Mouse (Mus musculus): Measurements from ENCODE around the gene Taz. TPM values are rescaled to one million over a fixed set of nuclear protein-coding genes. Genes with fewer than 3 reads are reported as not detected.
A peak's percentile ranks its signal among the peaks of the same experiment; 100 is the strongest.

The Taz gene
- polyA plus RNA-seq, 1 experiment, result 52.9 TPM

DNA sequence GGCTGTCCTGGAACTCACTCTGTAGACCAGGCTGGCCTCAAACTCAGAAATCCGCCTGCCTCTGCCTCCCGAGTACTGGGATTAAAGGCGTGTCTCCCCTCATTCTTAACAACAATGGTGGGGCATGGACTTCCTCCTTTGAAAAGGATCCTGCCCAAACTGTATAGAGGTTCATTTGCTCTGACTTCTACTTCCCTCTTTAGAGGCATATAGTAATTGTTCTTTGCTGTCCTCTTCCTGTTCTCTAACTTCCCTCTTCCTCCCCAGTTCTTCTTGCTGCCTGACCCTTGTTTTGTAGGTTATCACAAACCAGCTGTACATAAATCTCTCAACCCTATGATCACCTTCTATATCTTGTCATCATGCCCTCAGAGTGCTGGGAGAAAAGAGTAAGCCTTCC is 18.0 kb downstream of the Taz start:
- TF ChIP-seq CTCF (IDR thresholded peaks at IDR 0.05; ENCODE audit: borderline replicate concordance, insufficient read depth, low read length) (no peak), POLR2A (IDR thresholded peaks at IDR 0.05; ENCODE audit: low read depth, low read length) (no peak)
- Histone ChIP-seq H3K4me3 (ENCODE audit: insufficient read depth, low read length) (no peak overlapping the region), H3K4me1 (ENCODE audit: control insufficient read depth, insufficient read depth, low read length) (no peaks in the 10 kb centered on the region; the same call in 1 of the 2 replicates), H3K27ac (ENCODE audit: insufficient read depth, low read length) (no peak overlapping the region)

DNA sequence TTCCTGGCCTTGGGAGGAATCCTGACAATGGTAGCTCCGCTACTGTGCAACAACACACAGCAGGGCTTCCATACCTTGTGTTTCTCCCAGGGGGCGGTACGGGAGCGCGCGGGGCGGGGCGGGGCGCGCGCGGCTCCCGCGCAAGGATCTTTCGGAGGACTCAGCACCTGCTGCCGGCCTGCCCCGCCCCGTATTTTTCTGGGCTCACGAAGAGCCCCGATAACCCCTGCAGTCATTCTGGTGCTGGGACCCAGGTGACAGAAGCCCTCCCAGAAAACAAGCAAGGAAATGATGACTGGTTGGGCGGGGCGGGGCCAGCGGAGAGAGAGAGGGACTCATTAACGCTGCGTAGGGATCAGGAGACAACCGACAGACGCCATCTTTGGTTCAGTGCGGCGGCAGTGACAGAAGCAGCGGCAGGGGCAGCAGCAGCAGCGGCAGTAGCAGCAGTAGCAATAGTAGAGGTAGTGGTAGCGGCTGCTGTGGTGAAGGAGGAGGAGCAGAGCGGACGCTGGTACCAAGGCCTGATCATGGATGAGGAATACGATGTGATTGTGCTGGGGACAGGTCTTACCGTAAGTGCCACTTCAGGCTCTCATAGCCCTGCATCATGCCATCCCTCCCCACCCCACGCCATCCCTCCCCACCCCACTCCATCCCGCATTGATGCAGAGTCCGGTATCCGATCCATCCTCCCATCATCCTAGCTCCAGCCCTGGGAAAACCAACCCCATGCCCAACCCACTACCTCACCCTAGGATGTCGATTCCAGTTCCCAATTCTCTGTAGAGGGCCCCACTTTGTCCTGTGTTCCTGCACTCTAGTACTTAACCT is 23.4 kb downstream of the Taz start, which contains the start of gene Gdi1:
Gene Gdi1, plus strand, starts transcription at position 132 of the 834 bp plus-strand sequence.
- H3K4me3 ChIP-seq (ENCODE audit: insufficient read depth, low read length), result peak within 1 kb of the TSS; percentile 61
- TF ChIP-seq CTCF (IDR thresholded peaks at IDR 0.05; ENCODE audit: borderline replicate concordance, insufficient read depth, low read length) (no peak), POLR2A (IDR thresholded peaks at IDR 0.05; ENCODE audit: low read depth, low read length) (peak; percentile 96)
- H3K4me1 ChIP-seq (ENCODE audit: control insufficient read depth, insufficient read depth, low read length), result no peaks in the 10 kb centered on the region

DNA sequence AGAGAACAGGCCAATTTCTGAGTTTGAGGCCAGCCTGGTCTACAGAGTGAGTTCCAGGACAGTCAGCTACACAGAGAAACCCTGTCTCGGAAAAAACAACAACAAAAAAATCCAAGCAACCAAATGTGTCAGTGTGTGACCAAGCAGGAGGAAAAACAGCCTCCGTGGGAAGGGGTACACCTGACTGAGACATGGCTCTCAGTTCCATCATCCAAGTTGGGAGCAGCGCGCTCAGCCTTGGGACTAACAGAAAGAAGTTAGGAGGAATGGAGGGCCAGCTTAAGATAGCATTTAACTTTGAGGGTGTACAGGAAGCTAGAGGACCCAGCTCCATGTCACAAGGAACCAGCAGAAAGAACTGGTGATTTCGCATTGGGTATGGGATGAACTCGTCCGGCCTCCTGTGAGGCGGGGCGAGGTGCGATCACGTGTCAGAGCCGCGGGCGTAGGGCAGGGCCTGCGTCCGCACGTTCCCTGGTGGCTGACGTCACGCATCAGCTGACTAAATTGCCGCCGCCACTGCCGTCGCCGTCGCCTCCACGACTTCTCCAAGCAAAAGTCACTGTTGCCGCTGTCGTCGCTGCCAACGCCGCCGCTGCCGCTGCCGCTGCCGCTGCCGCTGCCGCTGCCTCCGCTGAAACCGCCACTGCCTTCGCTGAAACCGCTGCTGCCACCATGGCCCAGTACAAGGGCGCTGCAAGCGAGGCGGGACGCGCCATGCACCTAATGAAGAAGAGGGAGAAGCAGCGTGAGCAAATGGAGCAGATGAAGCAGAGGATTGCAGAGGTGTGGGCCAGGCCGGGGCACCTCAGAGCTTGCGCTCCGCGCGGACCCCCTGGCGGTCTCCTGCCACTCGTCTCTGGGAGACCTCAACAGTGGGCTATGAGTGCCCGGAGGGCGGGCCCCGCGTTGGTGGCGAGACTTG is 31.1 kb downstream of the Taz start, which contains the start of gene Fam50a:
Gene Fam50a, plus strand, starts transcription at position 494 of the 925 bp plus-strand sequence.
- TF ChIP-seq CTCF (IDR thresholded peaks at IDR 0.05; ENCODE audit: borderline replicate concordance, insufficient read depth, low read length) (no peak), POLR2A (IDR thresholded peaks at IDR 0.05; ENCODE audit: low read depth, low read length) (no peak; the same call in 1 of the 2 replicates)
- Histone ChIP-seq H3K4me1 (ENCODE audit: control insufficient read depth, insufficient read depth, low read length) (no peaks in the 10 kb centered on the region; the same call in 1 of the 2 replicates), H3K4me3 (ENCODE audit: insufficient read depth, low read length) (peak within 1 kb of the TSS; percentile 69), H3K27ac (ENCODE audit: insufficient read depth, low read length) (peak within 1 kb of the TSS; percentile 63; the same call in 1 of the 2 replicates)

More for the DNA sequence above, 23.4 kb downstream of the Taz start, which contains the start of gene Gdi1:
- H3K27ac ChIP-seq (ENCODE audit: insufficient read depth, low read length), result peak within 1 kb of the TSS; percentile 44

DNA sequence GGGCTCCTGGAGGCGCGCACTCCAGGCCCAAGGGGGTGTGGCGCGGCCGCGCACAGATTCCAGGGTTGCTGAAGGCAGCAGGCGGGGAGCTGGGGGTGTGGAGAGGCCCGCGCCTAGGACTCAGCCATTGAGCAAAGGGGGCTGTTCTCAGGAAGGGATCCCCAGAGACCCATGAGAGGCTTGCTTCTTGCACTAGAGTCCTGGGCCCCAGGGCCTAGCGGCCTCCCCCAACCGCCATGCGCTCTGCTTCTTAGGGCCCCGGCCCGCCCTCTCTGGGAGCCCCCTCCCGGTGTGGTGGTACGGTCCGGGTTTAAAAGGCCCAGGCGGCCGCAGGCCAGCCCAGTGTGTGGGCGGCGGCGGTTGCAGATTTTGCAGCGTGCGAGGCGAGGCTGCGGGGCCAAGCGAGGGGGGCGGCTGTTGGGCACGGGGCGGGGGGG is 47.0 kb downstream of the Taz start, which contains the start of gene Plxna3:
Gene Plxna3, plus strand, starts transcription at position 342 of the 437 bp plus-strand sequence.
- Histone ChIP-seq H3K27ac (ENCODE audit: insufficient read depth, low read length) (peak within 1 kb of the TSS; percentile 63; the same call in 1 of the 2 replicates), H3K4me1 (ENCODE audit: control insufficient read depth, insufficient read depth, low read length) (no peaks in the 10 kb centered on the region; the same call in 1 of the 2 replicates), H3K4me3 (ENCODE audit: insufficient read depth, low read length) (peak within 1 kb of the TSS; percentile 56)
- no peak for TF ChIP-seq CTCF (IDR thresholded peaks at IDR 0.05; ENCODE audit: borderline replicate concordance, insufficient read depth, low read length)
- TF ChIP-seq POLR2A (IDR thresholded peaks at IDR 0.05; ENCODE audit: low read depth, low read length), result peak; percentile 52

DNA sequence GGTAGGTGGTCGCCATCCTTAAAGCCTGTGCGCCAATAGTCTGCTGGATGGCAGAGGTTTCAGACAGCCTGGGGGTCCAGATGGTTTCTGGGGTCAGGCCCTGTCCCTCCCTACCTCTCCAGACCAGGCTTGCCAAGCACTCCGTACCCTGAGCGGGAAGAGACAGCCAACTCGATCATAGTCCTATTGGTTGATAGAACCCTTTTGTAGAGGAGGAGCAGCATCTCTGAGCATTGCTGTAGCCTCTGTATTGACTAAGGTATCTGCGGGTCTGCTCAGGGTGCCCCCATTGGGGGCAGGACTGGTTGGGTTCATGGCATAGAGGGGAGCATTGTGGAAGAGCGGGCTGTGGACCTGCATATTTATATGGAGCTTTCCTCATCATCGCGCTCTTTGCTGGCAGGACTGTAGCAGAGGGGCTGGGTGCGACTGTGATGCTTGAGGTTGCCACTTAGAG is 47.5 kb downstream of the Taz start:
- Histone ChIP-seq H3K4me3 (ENCODE audit: insufficient read depth, low read length) (peak overlapping the region; percentile 56), H3K27ac (ENCODE audit: insufficient read depth, low read length) (no peak overlapping the region), H3K4me1 (ENCODE audit: control insufficient read depth, insufficient read depth, low read length) (no peaks in the 10 kb centered on the region; the same call in 1 of the 2 replicates)
- no peak for TF ChIP-seq POLR2A (IDR thresholded peaks at IDR 0.05; ENCODE audit: low read depth, low read length)
- no peak for TF ChIP-seq CTCF (IDR thresholded peaks at IDR 0.05; ENCODE audit: borderline replicate concordance, insufficient read depth, low read length)

DNA sequence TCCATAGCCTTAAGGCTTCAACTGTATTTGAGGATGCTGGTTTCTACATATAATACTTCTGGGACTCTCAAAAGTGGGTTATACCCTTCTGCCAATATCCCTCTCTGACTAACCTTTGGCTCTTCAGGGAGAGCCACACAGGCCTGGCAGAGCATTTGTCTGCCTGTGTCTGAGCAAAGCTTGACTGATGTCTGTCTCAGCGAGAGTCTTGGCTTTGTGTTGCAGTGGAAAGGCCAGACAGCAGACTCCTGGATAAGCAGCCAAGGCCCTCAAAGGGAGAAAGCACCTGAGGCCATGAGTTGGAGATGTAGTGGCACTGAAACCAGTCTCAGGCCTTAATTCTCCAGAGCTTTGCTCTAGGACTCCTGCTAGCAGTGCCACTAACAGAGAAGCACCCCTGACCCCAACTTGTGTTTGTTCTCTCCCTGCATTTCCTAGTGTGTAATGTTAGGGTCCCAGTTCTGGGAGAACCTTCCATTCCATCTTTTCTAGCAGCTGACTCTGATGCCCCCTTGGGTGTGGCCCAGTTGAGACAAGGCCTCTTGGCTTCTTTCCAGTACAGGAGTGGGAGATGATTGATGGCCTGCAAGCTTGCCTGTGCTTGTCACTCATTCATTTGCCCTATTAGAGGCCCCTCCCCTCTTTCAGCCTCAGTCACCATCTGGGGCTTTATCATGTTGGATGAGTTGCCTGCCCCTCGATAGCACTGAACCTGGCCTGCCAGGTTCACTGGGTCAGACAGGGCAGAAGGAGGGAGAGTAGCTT is 48.6 kb downstream of the Taz start:
- H3K27ac ChIP-seq (ENCODE audit: insufficient read depth, low read length), result no peak overlapping the region
- H3K4me1 ChIP-seq (ENCODE audit: control insufficient read depth, insufficient read depth, low read length), result no peaks in the 10 kb centered on the region; the same call in 1 of the 2 replicates
- TF ChIP-seq POLR2A (IDR thresholded peaks at IDR 0.05; ENCODE audit: low read depth, low read length) (no peak), CTCF (IDR thresholded peaks at IDR 0.05; ENCODE audit: borderline replicate concordance, insufficient read depth, low read length) (no peak)
- H3K4me3 ChIP-seq (ENCODE audit: insufficient read depth, low read length), result peak overlapping the region; percentile 56

Other genes starting within 250 kb of the Taz start
- not detected in 2 replicates for gene Opn1mw, start 154.4 kb upstream of the Taz start, polyA plus RNA-seq (2011; ENCODE audit: insufficient read length, low read depth, missing spikeins)
- gene Mecp2, start 146.5 kb upstream of the Taz start, polyA plus RNA-seq (2011; ENCODE audit: insufficient read length, low read depth, missing spikeins), result 19.0 and 21.0 TPM in 2 replicates
- not detected in 2 replicates for gene Tex28, start 114.1 kb upstream of the Taz start, polyA plus RNA-seq (2011; ENCODE audit: insufficient read length, low read depth, missing spikeins)
- gene Tktl1, start 104.7 kb upstream of the Taz start, polyA plus RNA-seq (2011; ENCODE audit: insufficient read length, low read depth, missing spikeins), result not detected in 2 replicates
- 1,955 and 2,266 TPM in 2 replicates for gene Flna, start 32.1 kb upstream of the Taz start, polyA plus RNA-seq (2011; ENCODE audit: insufficient read length, low read depth, missing spikeins)
- 195 and 206 TPM in 2 replicates for gene Emd, start 27.2 kb upstream of the Taz start, polyA plus RNA-seq (2011; ENCODE audit: insufficient read length, low read depth, missing spikeins)
- gene Rpl10, start 11.1 kb upstream of the Taz start, polyA plus RNA-seq (2011; ENCODE audit: insufficient read length, low read depth, missing spikeins), result 311 and 352 TPM in 2 replicates
- gene Dnase1l1, start 425 bp downstream of the Taz start, polyA plus RNA-seq (2011; ENCODE audit: insufficient read length, low read depth, missing spikeins), result 8.0 and 12.1 TPM in 2 replicates
- 290 and 334 TPM in 2 replicates for gene Atp6ap1, start 15.2 kb downstream of the Taz start, polyA plus RNA-seq (2011; ENCODE audit: insufficient read length, low read depth, missing spikeins)
- gene Gdi1, start 23.1 kb downstream of the Taz start, polyA plus RNA-seq (2011; ENCODE audit: insufficient read length, low read depth, missing spikeins), result 184 and 194 TPM in 2 replicates
- gene Fam50a, start 31.1 kb downstream of the Taz start, polyA plus RNA-seq (2011; ENCODE audit: insufficient read length, low read depth, missing spikeins), result 53.9 and 54.0 TPM in 2 replicates
- 39.7 and 53.1 TPM in 2 replicates for gene Plxna3, start 47.2 kb downstream of the Taz start, polyA plus RNA-seq (2011; ENCODE audit: insufficient read length, low read depth, missing spikeins)
- gene Lage3, start 71.7 kb downstream of the Taz start, polyA plus RNA-seq (2011; ENCODE audit: insufficient read length, low read depth, missing spikeins), result 56.1 and 62.9 TPM in 2 replicates
- gene Ubl4a, start 91.3 kb downstream of the Taz start, polyA plus RNA-seq (2011; ENCODE audit: insufficient read length, low read depth, missing spikeins), result 47.0 and 62.6 TPM in 2 replicates
- 20.6 and 22.4 TPM in 2 replicates for gene Slc10a3, start 91.4 kb downstream of the Taz start, polyA plus RNA-seq (2011; ENCODE audit: insufficient read length, low read depth, missing spikeins)
- gene Fam3a, start 111.4 kb downstream of the Taz start, polyA plus RNA-seq (2011; ENCODE audit: insufficient read length, low read depth, missing spikeins), result 23.5 and 30.6 TPM in 2 replicates
- gene Ikbkg, start 111.4 kb downstream of the Taz start, polyA plus RNA-seq (2011; ENCODE audit: insufficient read length, low read depth, missing spikeins), result 36.8 and 57.9 TPM in 2 replicates
- gene G6pdx, start 147.3 kb downstream of the Taz start, polyA plus RNA-seq (2011; ENCODE audit: insufficient read length, low read depth, missing spikeins), result 58.1 and 65.0 TPM in 2 replicates
- not detected in 2 replicates for gene Gm6880, start 199.5 kb downstream of the Taz start, polyA plus RNA-seq (2011; ENCODE audit: insufficient read length, low read depth, missing spikeins)

Measured in embryonic fibroblast, embryonic 13.5 days (primary cell).